Mouse (Mus musculus) right cerebral cortex, postnatal 14 days (tissue): ENCODE measurements at regions not wholly inside any gene's neighbourhood (a gene's known extent, or its start where the extent isn't known, plus 50 kb on each side); places are given as distances from the start of the nearest gene placed in this dataset.

Experiments used
- DNase-seq: peaks from one replicate; pipeline ENCODE4 v3.0.0; 2022

- no peak for DNase-seq
These were observed 129.2 kb upstream of the Sox11 start for GRCm38 (mm10) chr12:27471557-27471956.

- DNase-seq = no peak
These were observed 128.0 kb upstream of the Sox11 start for GRCm38 (mm10) chr12:27470346-27470745.

- no peak for DNase-seq
These were observed 126.4 kb upstream of the Sox11 start for GRCm38 (mm10) chr12:27468782-27469181.

- no peak for DNase-seq
These were observed 125.8 kb upstream of the Sox11 start for GRCm38 (mm10) chr12:27468141-27468540.

GRCm38 (mm10) chr12:27465499-27466150 lies 123.3 kb upstream of the Sox11 start:
- no peak for DNase-seq

- no peak for DNase-seq
These were observed 116.3 kb upstream of the Sox11 start for GRCm38 (mm10) chr12:27458674-27459073.

- DNase-seq = no peak
These were observed 95.4 kb upstream of the Sox11 start for GRCm38 (mm10) chr12:27437661-27438345.

GRCm38 (mm10) chr12:27431338-27431737 lies 89.0 kb upstream of the Sox11 start:
- no peak for DNase-seq

- DNase-seq = no peak
These were observed 75.1 kb upstream of the Sox11 start for GRCm38 (mm10) chr12:27417387-27418009.

- no peak for DNase-seq
These were observed 68.2 kb upstream of the Sox11 start for GRCm38 (mm10) chr12:27410555-27410954.

GRCm38 (mm10) chr12:27408440-27408839 lies 66.1 kb upstream of the Sox11 start:
- no peak for DNase-seq

- DNase-seq = no peak
These were observed 57.0 kb upstream of the Sox11 start for GRCm38 (mm10) chr12:27399392-27399791.
